Mouse (Mus musculus) G1E (cell line): ENCODE results near the gene Ddx4.

ENCODE experiments used
- CTCF ChIP-seq: IDR thresholded peaks from 2 replicates; pipeline ENCODE4 v1.5.1; 2012; ENCODE audit warnings: low read depth, low read length, inconsistent platforms, mixed read lengths
- GATA1 ChIP-seq: IDR thresholded peaks from 2 replicates; pipeline ENCODE4 v1.6.1; 2012; ENCODE audit warnings: borderline replicate concordance, low read length, inconsistent platforms, mixed read lengths
- GATA2 ChIP-seq: IDR thresholded peaks from 2 replicates; pipeline ENCODE4 v1.6.1; 2012; ENCODE audit warnings: low read depth, low read length, inconsistent platforms, borderline replicate concordance
- TAL1 ChIP-seq: conservative IDR thresholded peaks from 2 replicates; pipeline ENCODE4 v1.6.1; 2012; ENCODE audit warnings: low read depth, low read length, inconsistent platforms, mixed read lengths

- no peak for TF ChIP-seq CTCF
- TF ChIP-seq GATA1: no peak
- no peak for TF ChIP-seq GATA2
- TF ChIP-seq TAL1: no peak
These were observed 100.4 kb downstream of the Ddx4 start for GRCm38 (mm10) chr13:112551641-112552548.
